Mouse (Mus musculus): ENCODE measurements at regions not wholly inside any gene's neighbourhood (a gene's known extent, or its start where the extent isn't known, plus 50 kb on each side); places are given as distances from the start of the nearest gene placed in this dataset.

- H3K27me3 ChIP-seq (replicated peaks): peaks cover 45% of the 10 kb centered on the region
- peak overlapping the region; percentile 20 for H3K4me2 ChIP-seq
- no peak overlapping the region for H3K4me3 ChIP-seq
- 35% methylated on average over 23 of the region's 23 CpGs for WGBS (ENCODE audit: insufficient replicate concordance)
- H3K4me1 ChIP-seq: peaks cover 23% of the 10 kb centered on the region
- H3K9ac ChIP-seq: no peak overlapping the region
- ATAC-seq: no peak
- no peaks in the 10 kb centered on the region for H3K9me3 ChIP-seq (replicated peaks)
- H3K27ac ChIP-seq: no peak overlapping the region
- no peaks in the 10 kb centered on the region for H3K36me3 ChIP-seq
Observed at GRCm38 (mm10) chr3:52197982-52198750, 70.0 kb upstream of the Foxo1 start.

- no peak for ATAC-seq
- Histone ChIP-seq H3K9me3 (replicated peaks) (no peaks in the 10 kb centered on the region), H3K9ac (no peak overlapping the region), H3K27me3 (replicated peaks) (peaks cover 45% of the 10 kb centered on the region), H3K4me3 (no peak overlapping the region), H3K4me1 (peaks cover 23% of the 10 kb centered on the region), H3K36me3 (no peaks in the 10 kb centered on the region), H3K27ac (no peak overlapping the region), H3K4me2 (peak overlapping the region; percentile 46)
- 17% methylated on average over 17 of the region's 17 CpGs for WGBS (ENCODE audit: insufficient replicate concordance)
Observed at GRCm38 (mm10) chr3:52198751-52199738, 69.1 kb upstream of the Foxo1 start.

GRCm38 (mm10) chr3:52200106-52200505, 68.0 kb upstream of the Foxo1 start:
- H3K27ac ChIP-seq: no peak overlapping the region
- peaks cover 23% of the 10 kb centered on the region for H3K4me1 ChIP-seq
- no peak overlapping the region for H3K4me2 ChIP-seq
- H3K36me3 ChIP-seq: no peaks in the 10 kb centered on the region
- H3K9ac ChIP-seq: no peak overlapping the region
- 58% methylated on average over 4 of the region's 4 CpGs for WGBS (ENCODE audit: insufficient replicate concordance)
- H3K27me3 ChIP-seq (replicated peaks): peaks cover 36% of the 10 kb centered on the region
- no peak for ATAC-seq
- H3K4me3 ChIP-seq: no peak overlapping the region
- no peaks in the 10 kb centered on the region for H3K9me3 ChIP-seq (replicated peaks)

DNA sequence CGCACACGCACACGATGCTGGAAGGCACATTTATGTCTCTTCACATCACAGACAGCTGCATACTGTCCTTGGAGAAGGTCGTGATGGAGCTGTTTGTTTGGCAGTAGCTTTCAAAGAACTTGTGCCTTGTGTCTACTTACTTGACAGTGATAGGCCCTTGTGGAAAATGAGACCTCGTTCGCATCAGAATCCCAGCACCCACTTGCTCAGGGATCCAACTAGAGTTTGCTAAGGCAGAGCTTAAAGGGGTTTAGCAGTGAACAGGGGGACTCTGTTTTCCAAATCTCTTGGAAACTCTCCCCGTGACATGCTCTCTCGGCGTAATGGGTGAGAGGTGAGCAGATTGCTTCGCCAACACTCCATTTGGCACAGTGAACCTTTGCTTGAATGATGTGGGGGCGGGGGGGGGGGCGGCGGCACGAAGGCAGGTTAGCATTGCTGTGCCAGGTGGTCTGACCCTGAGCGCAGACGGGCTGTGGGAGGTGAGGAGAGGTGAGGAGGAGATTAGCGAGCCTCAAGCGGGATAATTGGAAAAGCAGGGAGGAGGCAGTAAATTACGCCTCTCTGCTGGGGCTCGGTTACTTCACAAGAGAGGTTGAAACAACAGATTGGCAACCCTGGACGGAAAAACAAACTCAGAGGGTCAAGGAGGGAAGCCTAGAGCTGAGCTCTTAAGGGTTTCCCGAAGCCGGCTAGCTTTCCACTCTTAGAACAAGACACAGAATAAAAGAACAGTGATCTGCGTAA, 57.4 kb upstream of the Foxo1 start:
- Histone ChIP-seq H3K9me3 (replicated peaks) (no peaks in the 10 kb centered on the region), H3K9ac (no peak overlapping the region), H3K4me3 (no peak overlapping the region), H3K36me3 (no peaks in the 10 kb centered on the region), H3K4me2 (peak overlapping the region; percentile 38; the same call in 1 of the 2 replicates), H3K27me3 (replicated peaks) (peaks cover 25% of the 10 kb centered on the region), H3K27ac (no peak overlapping the region), H3K4me1 (no peaks in the 10 kb centered on the region)
- WGBS (ENCODE audit: insufficient replicate concordance): 24% methylated on average over 24 of the region's 24 CpGs
- ATAC-seq: no peak

- H3K27ac ChIP-seq: no peak overlapping the region
- no peak for ATAC-seq
- H3K4me2 ChIP-seq: peak overlapping the region; percentile 38; the same call in 1 of the 2 replicates
- H3K9me3 ChIP-seq (replicated peaks): no peaks in the 10 kb centered on the region
- no peak overlapping the region for H3K4me3 ChIP-seq
- peaks cover 29% of the 10 kb centered on the region for H3K27me3 ChIP-seq (replicated peaks)
- H3K4me1 ChIP-seq: no peaks in the 10 kb centered on the region
- H3K36me3 ChIP-seq: no peaks in the 10 kb centered on the region
- WGBS (ENCODE audit: insufficient replicate concordance): 18% methylated on average over 5 of the region's 6 CpGs
- H3K9ac ChIP-seq: no peak overlapping the region
Observed at GRCm38 (mm10) chr3:52211303-52211695, 56.8 kb upstream of the Foxo1 start.

- Histone ChIP-seq H3K4me3 (no peak overlapping the region), H3K9me3 (replicated peaks) (no peaks in the 10 kb centered on the region), H3K4me2 (no peak overlapping the region), H3K36me3 (no peaks in the 10 kb centered on the region), H3K27ac (no peak overlapping the region), H3K4me1 (no peaks in the 10 kb centered on the region), H3K9ac (no peak overlapping the region), H3K27me3 (replicated peaks) (peaks cover 29% of the 10 kb centered on the region)
- WGBS (ENCODE audit: insufficient replicate concordance): 83% methylated on average over 7 of the region's 7 CpGs
- no peak for ATAC-seq
Observed at GRCm38 (mm10) chr3:52214114-52214513, 54.0 kb upstream of the Foxo1 start.

DNA sequence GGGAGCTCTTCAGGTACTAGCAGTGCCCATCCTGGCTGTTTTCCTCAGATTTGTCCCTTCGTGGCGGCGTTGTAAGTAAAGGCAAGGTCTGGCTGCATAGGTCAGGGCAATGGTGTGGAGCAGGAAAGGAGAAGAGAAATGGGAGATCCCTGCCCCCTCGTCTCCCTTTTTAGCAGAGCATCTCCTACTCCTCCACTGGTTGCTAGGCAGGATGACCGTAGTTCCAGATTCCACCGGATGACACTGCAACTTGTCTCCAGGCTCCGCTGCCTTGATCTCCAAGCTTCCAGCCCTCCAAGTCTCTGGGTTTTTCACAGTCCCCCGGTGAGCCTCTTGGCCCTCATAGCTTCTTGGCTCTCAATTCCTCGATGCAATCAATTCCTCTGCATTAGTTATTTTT, 53.1 kb upstream of the Foxo1 start:
- Histone ChIP-seq H3K9ac (no peak overlapping the region), H3K4me1 (no peaks in the 10 kb centered on the region), H3K27me3 (replicated peaks) (peaks cover 29% of the 10 kb centered on the region), H3K27ac (no peak overlapping the region), H3K36me3 (no peaks in the 10 kb centered on the region), H3K4me2 (no peak overlapping the region), H3K9me3 (replicated peaks) (no peaks in the 10 kb centered on the region), H3K4me3 (no peak overlapping the region)
- WGBS (ENCODE audit: insufficient replicate concordance): 73% methylated on average over 9 of the region's 9 CpGs
- ATAC-seq: no peak
